Mouse (Mus musculus): ENCODE data around the gene Hes1. TPM values are rescaled to one million over a fixed set of nuclear protein-coding genes. Genes with fewer than 3 reads are reported as not detected.
A peak's percentile ranks its signal among the peaks of the same experiment; 100 is the strongest.
"Not testable (repeated sequence)": the region's sequence is repeated elsewhere in the genome, so short reads cannot be mapped to it uniquely, and the experiment has no call there.

Hes1 gene
- total RNA-seq, 2 experiments from 2014 or later, result 9.2 to 12.5 TPM

- DNase-seq, result peak; percentile 89
Observed at GRCm38 (mm10) chr16:30069950-30070770, 6.0 kb downstream of the Hes1 start.

- no peak for DNase-seq
Observed at GRCm38 (mm10) chr16:30070771-30071191, 6.6 kb downstream of the Hes1 start.

GRCm38 (mm10) chr16:30073317-30073716 is 9.1 kb downstream of the Hes1 start:
- no peak for DNase-seq

GRCm38 (mm10) chr16:30081498-30081897 is 17.3 kb downstream of the Hes1 start:
- DNase-seq, result no peak

GRCm38 (mm10) chr16:30081980-30082379 is 17.8 kb downstream of the Hes1 start:
- DNase-seq, result no peak

- DNase-seq, result no peak
Observed at GRCm38 (mm10) chr16:30082965-30083364, 18.8 kb downstream of the Hes1 start.

- no peak for DNase-seq
Observed at GRCm38 (mm10) chr16:30083536-30083935, 19.4 kb downstream of the Hes1 start.

- DNase-seq, result no peak
Observed at GRCm38 (mm10) chr16:30088646-30089045, 24.5 kb downstream of the Hes1 start.

GRCm38 (mm10) chr16:30090200-30090865 is 26.1 kb downstream of the Hes1 start:
- no peak for DNase-seq

GRCm38 (mm10) chr16:30096050-30096449 is 31.9 kb downstream of the Hes1 start:
- DNase-seq, result no peak

GRCm38 (mm10) chr16:30096475-30096874 is 32.3 kb downstream of the Hes1 start:
- DNase-seq, result peak; percentile 29

GRCm38 (mm10) chr16:30099124-30099523 is 34.9 kb downstream of the Hes1 start:
- no peak for DNase-seq

GRCm38 (mm10) chr16:30102149-30102915 is 38.1 kb downstream of the Hes1 start:
- DNase-seq, result no peak

GRCm38 (mm10) chr16:30102982-30103381 is 38.8 kb downstream of the Hes1 start:
- DNase-seq, result no peak

GRCm38 (mm10) chr16:30103495-30103894 is 39.3 kb downstream of the Hes1 start:
- no peak for DNase-seq

GRCm38 (mm10) chr16:30104363-30104762 is 40.2 kb downstream of the Hes1 start:
- DNase-seq, result no peak

- DNase-seq, result no peak
Observed at GRCm38 (mm10) chr16:30105476-30105875, 41.3 kb downstream of the Hes1 start.

- DNase-seq, result not testable (repeated sequence)
Observed at GRCm38 (mm10) chr16:30108167-30108566, 44.0 kb downstream of the Hes1 start.

GRCm38 (mm10) chr16:30110466-30110865 is 46.3 kb downstream of the Hes1 start:
- no peak for DNase-seq

GRCm38 (mm10) chr16:30111069-30111468 is 46.9 kb downstream of the Hes1 start:
- DNase-seq, result no peak

GRCm38 (mm10) chr16:30111566-30111965 is 47.4 kb downstream of the Hes1 start:
- no peak for DNase-seq

GRCm38 (mm10) chr16:30113170-30113569 is 49.0 kb downstream of the Hes1 start:
- no peak for DNase-seq

- DNase-seq, result no peak
Observed at GRCm38 (mm10) chr16:30113800-30114199, 49.6 kb downstream of the Hes1 start.

Data from gastrocnemius, postnatal 25 days (tissue).